Mouse (Mus musculus) intestine, postnatal 0 days (tissue): ENCODE measurements around the gene Ncam1. TPM values are rescaled to one million over a fixed set of nuclear protein-coding genes. Genes with fewer than 3 reads are reported as not detected.

Experiments used
- ATAC-seq: fragments of 200-750 bp; cut with Nextera tagmentation; 2 replicates; pipeline ENCODE4 v1.8.0; 2017; ENCODE audit warnings: mild to moderate bottlenecking, moderate TSS enrichment, moderate library complexity
- H3K27ac ChIP-seq: fragments of 300-500 bp; sonication (generic); 2 replicates; pipeline ENCODE4 v1.5.1; 2014; ENCODE audit warnings: mild to moderate bottlenecking, low read depth, low read length, moderate library complexity
- H3K27me3 ChIP-seq: fragments of 300-500 bp; sonication (generic); replicated peaks from 2 replicates; pipeline ENCODE4 v1.6.1; 2014; ENCODE audit warnings: low read length, mixed read lengths; ENCODE audit not compliant: control insufficient read depth, insufficient read depth
- H3K36me3 ChIP-seq: fragments of 300-500 bp; sonication (generic); 2 replicates; pipeline ENCODE4 v1.6.1; 2014; ENCODE audit warnings: mild to moderate bottlenecking, moderate library complexity; ENCODE audit not compliant: control insufficient read depth, insufficient read depth
- H3K4me1 ChIP-seq: fragments of 300-500 bp; sonication (generic); replicated peaks from 2 replicates; pipeline ENCODE4 v1.6.1; 2014; ENCODE audit warnings: antibody characterized with exemption, low read length, mixed read lengths; ENCODE audit not compliant: control insufficient read depth, insufficient read depth
- H3K4me2 ChIP-seq: fragments of 300-500 bp; sonication (generic); replicated peaks from 2 replicates; pipeline ENCODE4 v1.6.1; 2014; ENCODE audit warnings: low read depth, mild to moderate bottlenecking, moderate library complexity
- H3K4me3 ChIP-seq: fragments of 300-500 bp; sonication (generic); 2 replicates; pipeline ENCODE4 v1.5.1; 2014; ENCODE audit warnings: low read depth, low read length
- H3K9ac ChIP-seq: fragments of 300-500 bp; sonication (generic); 2 replicates; pipeline ENCODE4 v1.6.1; 2014; ENCODE audit warnings: mild to moderate bottlenecking, low read depth, low read length
- H3K9me3 ChIP-seq: fragments of 300-500 bp; sonication (generic); 2 replicates; pipeline ENCODE4 v1.6.1; 2016; ENCODE audit warnings: mixed run types; ENCODE audit not compliant: control insufficient read depth
- CTCF ChIP-seq: sonication (generic); IDR thresholded peaks from 2 replicates; pipeline ENCODE4 v1.5.1; 2016; ENCODE audit warnings: low read depth, mild to moderate bottlenecking, control low read depth, antibody characterized with exemption, moderate library complexity
- WGBS: fragments of 180-500 bp; shearing (Covaris S2); extraction: QIAGEN DNeasy Blood & Tissue Kit; methylation state at CpG from one replicate; pipeline ENCODE4 v1.1.7; 2014; 5-methylcytosine and 5-hydroxymethylcytosine counted together
- polyA plus RNA-seq: library from polyadenylated mRNA; unstranded; fragments of >200 nt; fragmentation: Nextera tagmentation; extraction: Ambion mirVana; gene quantifications from 2 replicates; pipeline ENCODE4 v1.2.1, GENCODE M21; 2015

The Ncam1 gene
- polyA plus RNA-seq, 1 experiment from 2014 or later = 23.7 TPM

- no peak for TF ChIP-seq CTCF
- no peak overlapping the region for H3K27ac ChIP-seq
- H3K4me1 ChIP-seq = no peaks in the 10 kb centered on the region
- peaks cover 16% of the 10 kb centered on the region for H3K27me3 ChIP-seq
- no peak overlapping the region for H3K4me2 ChIP-seq
- no peak overlapping the region for H3K9ac ChIP-seq
- no peaks in the 10 kb centered on the region for H3K9me3 ChIP-seq
- no peak overlapping the region for H3K4me3 ChIP-seq
- WGBS = 52% methylated on average over 4 of the region's 4 CpGs
- no peaks in the 10 kb centered on the region for H3K36me3 ChIP-seq
- no peak for ATAC-seq
Measured at GRCm38 (mm10) chr9:49792646-49793045, 6.1 kb downstream of the Ncam1 start.

- no peak overlapping the region for H3K4me3 ChIP-seq
- no peak overlapping the region for H3K4me2 ChIP-seq
- H3K36me3 ChIP-seq = no peaks in the 10 kb centered on the region
- no peak overlapping the region for H3K9ac ChIP-seq
- no peak overlapping the region for H3K27ac ChIP-seq
- ATAC-seq = no peak
- WGBS = 78% methylated on average over 9 of the region's 9 CpGs
- H3K4me1 ChIP-seq = no peaks in the 10 kb centered on the region
- no peaks in the 10 kb centered on the region for H3K9me3 ChIP-seq
- no peak for TF ChIP-seq CTCF
- H3K27me3 ChIP-seq = no peaks in the 10 kb centered on the region
Measured at GRCm38 (mm10) chr9:49781016-49781772, 17.5 kb downstream of the Ncam1 start.

- no peaks in the 10 kb centered on the region for H3K27me3 ChIP-seq
- no peak overlapping the region for H3K27ac ChIP-seq
- no peak for TF ChIP-seq CTCF
- no peak overlapping the region for H3K4me2 ChIP-seq
- no peak for ATAC-seq
- H3K36me3 ChIP-seq = no peaks in the 10 kb centered on the region
- no peaks in the 10 kb centered on the region for H3K9me3 ChIP-seq
- H3K4me1 ChIP-seq = no peaks in the 10 kb centered on the region
- WGBS = 71% methylated on average over 7 of the region's 7 CpGs
- H3K9ac ChIP-seq = no peak overlapping the region
- H3K4me3 ChIP-seq = no peak overlapping the region
Measured at GRCm38 (mm10) chr9:49777015-49777637, 21.6 kb downstream of the Ncam1 start.

- Histone ChIP-seq H3K4me1 (no peaks in the 10 kb centered on the region), H3K9me3 (no peaks in the 10 kb centered on the region), H3K4me2 (no peak overlapping the region), H3K27me3 (no peaks in the 10 kb centered on the region), H3K4me3 (no peak overlapping the region), H3K27ac (no peak overlapping the region), H3K36me3 (no peaks in the 10 kb centered on the region), H3K9ac (no peak overlapping the region)
- no peak for TF ChIP-seq CTCF
- WGBS = 59% methylated on average over 2 of the region's 2 CpGs
- no peak for ATAC-seq
Measured at GRCm38 (mm10) chr9:49766634-49767033, 32.1 kb downstream of the Ncam1 start.

- H3K27ac ChIP-seq = no peak overlapping the region
- TF ChIP-seq CTCF = no peak
- H3K4me2 ChIP-seq = no peak overlapping the region
- no peak for ATAC-seq
- H3K4me3 ChIP-seq = no peak overlapping the region
- no peaks in the 10 kb centered on the region for H3K4me1 ChIP-seq
- H3K9ac ChIP-seq = no peak overlapping the region
- H3K36me3 ChIP-seq = no peaks in the 10 kb centered on the region
- WGBS = 85% methylated on average over 6 of the region's 6 CpGs
- no peaks in the 10 kb centered on the region for H3K27me3 ChIP-seq
- no peaks in the 10 kb centered on the region for H3K9me3 ChIP-seq
Measured at GRCm38 (mm10) chr9:49760571-49760970, 38.2 kb downstream of the Ncam1 start.

GRCm38 (mm10) chr9:49758436-49758835 lies 40.3 kb downstream of the Ncam1 start:
- WGBS = 72% methylated on average over 2 of the region's 2 CpGs
- no peaks in the 10 kb centered on the region for H3K9me3 ChIP-seq
- H3K9ac ChIP-seq = no peak overlapping the region
- no peak overlapping the region for H3K27ac ChIP-seq
- TF ChIP-seq CTCF = no peak
- no peak for ATAC-seq
- H3K27me3 ChIP-seq = no peaks in the 10 kb centered on the region
- H3K4me3 ChIP-seq = no peak overlapping the region
- H3K4me1 ChIP-seq = no peaks in the 10 kb centered on the region
- H3K4me2 ChIP-seq = no peak overlapping the region
- H3K36me3 ChIP-seq = no peaks in the 10 kb centered on the region
